Mouse (Mus musculus) adrenal gland, postnatal 4 days (tissue): Measurements from ENCODE around the gene Vps25. TPM values are rescaled to one million over a fixed set of nuclear protein-coding genes. Genes with fewer than 3 reads are reported as not detected.

ENCODE experiments used
- DNase-seq, 2 experiments: peaks; one replicate each; pipeline ENCODE4 v3.0.0; 2021 to 2022; ENCODE audit warnings: low spot score in 2 of 2, mixed read lengths in 2 of 2
- long read RNA-seq, 2 experiments: library from polyadenylated mRNA; stranded (forward); transcript quantifications; one replicate each; pipeline ENCODE4 v2.0.0; 2021
- total RNA-seq, 2 experiments: library from RNA; stranded (reverse); gene quantifications; 2 replicates each; pipeline ENCODE4 v1.2.3; 2021

Vps25 gene
- total RNA-seq, result 100 to 1,000 TPM; 106 to 111 TPM
- long read RNA-seq, experiment 1, transcript Vps25-201 (6 exons, 615 nt), result minor isoform, 8 of 153 reads
- long read RNA-seq, experiment 1, transcript Vps25-202 (6 exons, 1,106 nt), result major isoform, 130 of 153 reads
- long read RNA-seq, experiment 1, transcript Vps25-204 (6 exons, 876 nt), result minor isoform, 7 of 153 reads
- long read RNA-seq, experiment 1, partial matches to known transcripts, result 0 of 153 reads
- long read RNA-seq, experiment 1, other reads (novel, unspliced or antisense), result 6 of 153 reads
- long read RNA-seq, experiment 2, transcript Vps25-202 (6 exons, 1,106 nt), result major isoform, 101 of 117 reads
- long read RNA-seq, experiment 2, partial matches to known transcripts, result 0 of 117 reads
- long read RNA-seq, experiment 2, other reads (novel, unspliced or antisense), result 10 of 117 reads

- peak; percentile 60 to 76 for DNase-seq
Measured at GRCm38 (mm10) chr11:101253613-101254389, at the start of gene Vps25. TSS of gene Vps25 (plus strand) at chr11:101253707.

GRCm38 (mm10) chr11:101211970-101212369, 41.5 kb upstream of the Vps25 start:
- no peak for DNase-seq

- DNase-seq, result no peak
Measured at GRCm38 (mm10) chr11:101216936-101217335, 36.6 kb upstream of the Vps25 start.

- no peak for DNase-seq
Measured at GRCm38 (mm10) chr11:101218436-101219055, 35.0 kb upstream of the Vps25 start.

- no peak for DNase-seq
Measured at GRCm38 (mm10) chr11:101220853-101221252, 32.7 kb upstream of the Vps25 start.

- DNase-seq, result no peak
Measured at GRCm38 (mm10) chr11:101221306-101221986, 32.1 kb upstream of the Vps25 start.

- no peak for DNase-seq
Measured at GRCm38 (mm10) chr11:101224337-101224736, 29.2 kb upstream of the Vps25 start.

- DNase-seq, result no peak
Measured at GRCm38 (mm10) chr11:101225331-101226064, 28.0 kb upstream of the Vps25 start.

- peak; percentile 83 to 85 for DNase-seq
Measured at GRCm38 (mm10) chr11:101226065-101226701, 27.3 kb upstream of the Vps25 start, which contains the start of gene Ezh1. TSS of gene Ezh1 (minus strand) at chr11:101226463.

- no peak for DNase-seq
Measured at GRCm38 (mm10) chr11:101229361-101229900, 24.1 kb upstream of the Vps25 start.

GRCm38 (mm10) chr11:101230061-101230511, 23.4 kb upstream of the Vps25 start:
- DNase-seq, result no peak

GRCm38 (mm10) chr11:101230526-101230925, 23.0 kb upstream of the Vps25 start:
- no peak for DNase-seq

GRCm38 (mm10) chr11:101230991-101231871, 22.3 kb upstream of the Vps25 start:
- DNase-seq, result no peak

GRCm38 (mm10) chr11:101232010-101232839, 21.3 kb upstream of the Vps25 start:
- DNase-seq, result no peak

GRCm38 (mm10) chr11:101233240-101233639, 20.3 kb upstream of the Vps25 start:
- no peak for DNase-seq

GRCm38 (mm10) chr11:101234124-101234523, 19.4 kb upstream of the Vps25 start:
- no peak for DNase-seq

- no peak for DNase-seq
Measured at GRCm38 (mm10) chr11:101235429-101235828, 18.1 kb upstream of the Vps25 start.

GRCm38 (mm10) chr11:101236782-101237181, 16.7 kb upstream of the Vps25 start:
- no peak for DNase-seq
